Mouse (Mus musculus): ENCODE results near the gene Fchsd2. TPM values are rescaled to one million over a fixed set of nuclear protein-coding genes. Genes with fewer than 3 reads are reported as not detected.
"Not testable (repeated sequence)": the region's sequence is repeated elsewhere in the genome, so short reads cannot be mapped to it uniquely, and the experiment has no call there.

Gene Fchsd2
- polyA plus RNA-seq, 1 experiment, result 68.2 TPM

GRCm38 (mm10) chr7:101144222-101144621 lies 51.6 kb downstream of the Fchsd2 start:
- no peak overlapping the region for H3K4me3 ChIP-seq (ENCODE audit: insufficient read depth, low read depth, low read length)
- TF ChIP-seq CTCF (IDR thresholded peaks at IDR 0.05; ENCODE audit: insufficient read depth, low read depth, low read length), result no peak
- no peak for TF ChIP-seq POLR2A (IDR thresholded peaks at IDR 0.05; ENCODE audit: insufficient read depth, low read depth, low read length)
- H3K4me1 ChIP-seq (ENCODE audit: control insufficient read depth, insufficient read depth, low read length), result no peaks in the 10 kb centered on the region
- H3K27ac ChIP-seq (ENCODE audit: insufficient read depth, low read depth, low read length), result no peak overlapping the region
- WGBS, result 80% methylated on average over 2 of the region's 2 CpGs

- Histone ChIP-seq H3K27ac (ENCODE audit: insufficient read depth, low read depth, low read length) (no peak overlapping the region), H3K4me1 (ENCODE audit: control insufficient read depth, insufficient read depth, low read length) (no peaks in the 10 kb centered on the region), H3K4me3 (ENCODE audit: insufficient read depth, low read depth, low read length) (no peak overlapping the region)
- WGBS, result 64% methylated on average over 3 of the region's 3 CpGs
- TF ChIP-seq POLR2A (IDR thresholded peaks at IDR 0.05; ENCODE audit: insufficient read depth, low read depth, low read length) (no peak), CTCF (IDR thresholded peaks at IDR 0.05; ENCODE audit: insufficient read depth, low read depth, low read length) (no peak)
Observed at GRCm38 (mm10) chr7:101149039-101149438, 56.4 kb downstream of the Fchsd2 start.

DNA sequence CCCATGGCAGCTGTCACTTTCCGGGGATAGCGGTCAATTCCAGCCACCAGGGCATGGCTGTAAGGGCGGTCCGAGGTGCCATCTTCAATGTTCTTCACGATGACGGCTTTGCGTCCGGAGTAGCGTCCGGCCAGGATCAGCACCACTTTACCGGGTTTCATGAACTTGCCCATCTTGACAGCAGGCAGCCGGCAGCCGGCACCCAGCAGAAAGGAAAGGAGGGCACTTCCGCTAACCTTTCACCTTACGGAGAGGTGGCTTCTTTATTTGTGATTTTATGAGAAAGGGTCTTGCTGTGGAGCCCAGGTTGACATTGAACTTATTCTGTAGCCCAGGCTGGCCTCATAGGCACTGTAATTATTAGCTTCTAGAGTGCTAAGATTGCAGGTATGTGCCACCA lies 62.2 kb downstream of the Fchsd2 start:
- WGBS, result 98% methylated on average over 15 of the region's 15 CpGs
- not testable (repeated sequence) for H3K27ac ChIP-seq (ENCODE audit: insufficient read depth, low read depth, low read length); H3K4me1 ChIP-seq (ENCODE audit: control insufficient read depth, insufficient read depth, low read length); H3K4me3 ChIP-seq (ENCODE audit: insufficient read depth, low read depth, low read length)

DNA sequence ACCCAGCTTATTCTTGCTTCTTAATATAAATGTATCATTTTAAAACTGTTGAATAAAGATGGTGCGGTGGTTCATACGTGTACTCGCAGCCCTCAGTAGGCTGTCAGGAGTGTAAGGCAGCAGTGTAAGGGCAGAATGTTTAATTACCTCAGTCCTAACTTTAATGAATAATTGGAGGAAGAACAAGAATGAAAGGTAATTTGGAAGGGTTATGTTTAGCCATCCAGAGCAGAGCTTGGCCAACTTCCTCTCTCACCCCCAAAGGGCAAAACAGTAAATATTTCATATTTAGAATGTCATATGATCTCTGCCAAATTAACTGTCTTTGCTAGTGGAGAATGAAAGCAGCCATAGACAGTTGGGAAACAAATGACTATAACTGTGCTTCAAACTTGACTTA lies 62.6 kb downstream of the Fchsd2 start:
- no peak overlapping the region for H3K4me3 ChIP-seq (ENCODE audit: insufficient read depth, low read depth, low read length)
- no peak overlapping the region for H3K27ac ChIP-seq (ENCODE audit: insufficient read depth, low read depth, low read length)
- TF ChIP-seq POLR2A (IDR thresholded peaks at IDR 0.05; ENCODE audit: insufficient read depth, low read depth, low read length), result no peak
- no peak for TF ChIP-seq CTCF (IDR thresholded peaks at IDR 0.05; ENCODE audit: insufficient read depth, low read depth, low read length)
- H3K4me1 ChIP-seq (ENCODE audit: control insufficient read depth, insufficient read depth, low read length), result no peaks in the 10 kb centered on the region
- 75% methylated on average over 3 of the region's 3 CpGs for WGBS

GRCm38 (mm10) chr7:101160266-101160665 lies 67.6 kb downstream of the Fchsd2 start:
- Histone ChIP-seq H3K27ac (ENCODE audit: insufficient read depth, low read depth, low read length) (no peak overlapping the region), H3K4me3 (ENCODE audit: insufficient read depth, low read depth, low read length) (no peak overlapping the region), H3K4me1 (ENCODE audit: control insufficient read depth, insufficient read depth, low read length) (no peaks in the 10 kb centered on the region)
- TF ChIP-seq CTCF (IDR thresholded peaks at IDR 0.05; ENCODE audit: insufficient read depth, low read depth, low read length), result no peak
- no peak for TF ChIP-seq POLR2A (IDR thresholded peaks at IDR 0.05; ENCODE audit: insufficient read depth, low read depth, low read length)
- WGBS, result 11% methylated on average over 2 of the region's 2 CpGs

DNA sequence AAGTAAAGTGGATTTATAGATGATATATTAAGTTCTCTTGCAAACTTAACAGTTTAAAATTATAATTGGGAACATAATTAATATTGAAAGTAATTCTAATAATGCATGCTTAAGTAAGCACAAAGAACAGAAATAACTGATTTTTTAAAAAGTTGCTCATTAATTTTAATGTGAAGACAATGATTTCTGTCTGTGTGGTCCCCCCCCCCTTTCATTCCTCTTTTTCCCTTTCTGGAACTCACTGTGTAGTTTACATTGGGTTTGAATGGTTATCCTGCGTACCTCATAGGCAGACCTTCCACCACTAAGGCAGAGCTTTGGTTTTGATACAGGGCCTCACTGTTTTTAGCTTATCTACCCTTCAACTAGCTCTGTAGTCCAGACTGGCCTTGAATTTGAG lies 70.1 kb downstream of the Fchsd2 start:
- Histone ChIP-seq H3K27ac (ENCODE audit: insufficient read depth, low read depth, low read length) (no peak overlapping the region), H3K4me3 (ENCODE audit: insufficient read depth, low read depth, low read length) (no peak overlapping the region), H3K4me1 (ENCODE audit: control insufficient read depth, insufficient read depth, low read length) (no peaks in the 10 kb centered on the region)
- TF ChIP-seq POLR2A (IDR thresholded peaks at IDR 0.05; ENCODE audit: insufficient read depth, low read depth, low read length), result no peak
- no peak for TF ChIP-seq CTCF (IDR thresholded peaks at IDR 0.05; ENCODE audit: insufficient read depth, low read depth, low read length)
- 96% methylated on average over 1 of the region's 1 CpGs for WGBS

DNA sequence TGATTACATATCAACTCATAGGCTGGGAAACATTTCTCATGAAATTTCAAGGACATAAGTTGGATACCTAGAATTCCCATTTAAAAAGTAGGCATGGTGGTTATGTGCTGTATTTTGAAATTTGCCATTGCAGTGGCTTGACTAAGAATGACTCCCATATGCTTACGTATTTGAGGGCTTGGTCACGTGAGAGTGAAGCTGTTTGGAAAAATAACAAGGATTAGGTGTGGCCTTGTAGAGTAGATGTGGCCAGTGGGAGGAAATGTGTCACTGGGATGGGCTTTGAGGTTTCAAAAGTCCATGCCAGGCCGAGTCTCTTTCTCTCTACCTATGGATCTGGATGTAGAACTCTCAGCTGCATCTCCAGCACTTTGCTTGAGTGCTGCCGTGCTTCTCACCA lies 71.2 kb downstream of the Fchsd2 start:
- WGBS, result 78% methylated on average over 4 of the region's 4 CpGs

DNA sequence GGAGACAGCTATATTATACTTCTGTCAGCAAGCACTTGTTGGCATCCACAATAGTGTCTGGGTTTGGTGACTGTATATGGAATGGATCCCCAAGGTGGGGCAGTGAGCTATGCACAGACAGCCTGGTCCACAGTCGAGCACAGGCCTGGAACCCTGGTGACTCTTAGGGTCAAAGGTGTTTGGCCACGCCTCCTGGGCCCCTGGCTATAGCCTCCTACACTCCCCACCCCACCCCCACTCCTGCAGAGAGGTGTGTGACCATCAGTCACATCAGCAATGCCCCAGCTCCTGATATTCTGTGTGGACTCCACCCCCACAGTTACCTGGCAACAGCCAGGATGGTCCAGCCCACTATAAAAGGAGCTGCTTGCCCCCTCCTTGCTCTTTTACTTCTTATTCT lies 73.9 kb downstream of the Fchsd2 start:
- WGBS, result 75% methylated on average over 2 of the region's 2 CpGs
- Histone ChIP-seq H3K4me3 (ENCODE audit: insufficient read depth, low read depth, low read length) (no peak overlapping the region), H3K27ac (ENCODE audit: insufficient read depth, low read depth, low read length) (no peak overlapping the region), H3K4me1 (ENCODE audit: control insufficient read depth, insufficient read depth, low read length) (no peaks in the 10 kb centered on the region)
- TF ChIP-seq CTCF (IDR thresholded peaks at IDR 0.05; ENCODE audit: insufficient read depth, low read depth, low read length), result no peak
- no peak for TF ChIP-seq POLR2A (IDR thresholded peaks at IDR 0.05; ENCODE audit: insufficient read depth, low read depth, low read length)

More for the DNA sequence above, 71.2 kb downstream of the Fchsd2 start:
- Histone ChIP-seq H3K4me1 (ENCODE audit: control insufficient read depth, insufficient read depth, low read length) (no peaks in the 10 kb centered on the region), H3K4me3 (ENCODE audit: insufficient read depth, low read depth, low read length) (no peak overlapping the region), H3K27ac (ENCODE audit: insufficient read depth, low read depth, low read length) (no peak overlapping the region)
- TF ChIP-seq CTCF (IDR thresholded peaks at IDR 0.05; ENCODE audit: insufficient read depth, low read depth, low read length), result no peak
- TF ChIP-seq POLR2A (IDR thresholded peaks at IDR 0.05; ENCODE audit: insufficient read depth, low read depth, low read length), result no peak

- 52% methylated on average over 3 of the region's 3 CpGs for WGBS
Observed at GRCm38 (mm10) chr7:101170482-101170881, 77.8 kb downstream of the Fchsd2 start.

DNA sequence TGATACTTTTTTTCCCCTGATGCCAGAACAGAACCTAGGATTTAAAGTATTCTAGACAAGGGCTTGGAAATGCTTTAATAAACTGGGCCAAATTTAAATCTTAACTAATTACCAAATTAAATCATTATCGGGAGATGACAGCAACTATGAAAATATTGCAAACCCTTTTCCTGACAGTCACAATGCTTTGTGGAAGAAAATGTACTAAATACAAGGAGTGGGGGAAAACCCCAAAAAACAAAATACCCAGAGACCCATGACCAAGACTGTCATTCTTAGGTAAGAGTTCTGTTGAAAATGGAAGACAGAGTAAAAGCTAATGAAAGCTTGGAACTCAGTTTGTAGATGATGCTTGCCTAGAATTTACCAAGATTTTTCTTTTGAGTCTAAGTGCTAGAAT lies 78.3 kb downstream of the Fchsd2 start:
- no peak for TF ChIP-seq CTCF (IDR thresholded peaks at IDR 0.05; ENCODE audit: insufficient read depth, low read depth, low read length)
- no peak for TF ChIP-seq POLR2A (IDR thresholded peaks at IDR 0.05; ENCODE audit: insufficient read depth, low read depth, low read length)
- Histone ChIP-seq H3K4me3 (ENCODE audit: insufficient read depth, low read depth, low read length) (no peak overlapping the region), H3K4me1 (ENCODE audit: control insufficient read depth, insufficient read depth, low read length) (no peaks in the 10 kb centered on the region), H3K27ac (ENCODE audit: insufficient read depth, low read depth, low read length) (no peak overlapping the region)
- WGBS, result 61% methylated on average over 1 of the region's 1 CpGs

More at GRCm38 (mm10) chr7:101170482-101170881, 77.8 kb downstream of the Fchsd2 start:
- TF ChIP-seq POLR2A (IDR thresholded peaks at IDR 0.05; ENCODE audit: insufficient read depth, low read depth, low read length), result no peak
- no peak for TF ChIP-seq CTCF (IDR thresholded peaks at IDR 0.05; ENCODE audit: insufficient read depth, low read depth, low read length)
- no peak overlapping the region for H3K4me3 ChIP-seq (ENCODE audit: insufficient read depth, low read depth, low read length)
- H3K27ac ChIP-seq (ENCODE audit: insufficient read depth, low read depth, low read length), result no peak overlapping the region
- no peaks in the 10 kb centered on the region for H3K4me1 ChIP-seq (ENCODE audit: control insufficient read depth, insufficient read depth, low read length)
